Mouse (Mus musculus) MEL (cell line): Measurements from ENCODE around the gene Rhbdl1. TPM values are rescaled to one million over a fixed set of nuclear protein-coding genes. Genes with fewer than 3 reads are reported as not detected.

ENCODE experiments used
- DNase-seq: peaks from one replicate; pipeline ENCODE4 v3.0.0; 2011; ENCODE audit warnings: low read depth, low spot score
- H3K27ac ChIP-seq: 2 replicates; pipeline ENCODE4 v1.5.1; 2012; ENCODE audit warnings: low read depth, mild to moderate bottlenecking, control low read depth, low read length, moderate library complexity; ENCODE audit not compliant: control insufficient read depth
- H3K27me3 ChIP-seq, 2 experiments: fragments of 150-350 bp in 1 of 2; sonication (generic) in 1 of 2; 2 replicates each; pipeline ENCODE4 v1.6.1; 2012; ENCODE audit warnings: low read length in 2 of 2, mild to moderate bottlenecking in 2 of 2, improper control_type of control experiment in 1 of 2, moderate library complexity in 1 of 2; ENCODE audit not compliant: insufficient read depth in 2 of 2, control insufficient read depth in 1 of 2
- H3K36me3 ChIP-seq, 2 experiments: 2 replicates each; pipeline ENCODE4 v1.6.1; 2012 to 2014; ENCODE audit warnings: low read length in 2 of 2, improper control_type of control experiment in 1 of 2, inconsistent platforms in 1 of 2, mild to moderate bottlenecking in 1 of 2; ENCODE audit not compliant: insufficient read depth in 2 of 2, control insufficient read depth in 1 of 2
- H3K4me1 ChIP-seq, 2 experiments: fragments of 150-350 bp in 1 of 2; sonication (generic) in 1 of 2; 2 replicates each; pipeline ENCODE4 v1.6.1; 2012; ENCODE audit warnings: low read length in 2 of 2, improper control_type of control experiment in 1 of 2, mild to moderate bottlenecking in 1 of 2; ENCODE audit not compliant: insufficient read depth in 2 of 2, control insufficient read depth in 1 of 2
- H3K4me3 ChIP-seq, 2 experiments: fragments of 150-350 bp in 1 of 2; sonication (generic) in 1 of 2; 2 replicates each; pipeline ENCODE4 v1.5.1; 2012; ENCODE audit warnings: low read depth in 2 of 2, low read length in 2 of 2, mild to moderate bottlenecking in 2 of 2, moderate library complexity in 2 of 2, control low read depth in 1 of 2, improper control_type of control experiment in 1 of 2; ENCODE audit not compliant: control insufficient read depth in 1 of 2, insufficient read depth in 1 of 2
- H3K79me2 ChIP-seq: 2 replicates; pipeline ENCODE4 v1.6.1; 2012; ENCODE audit warnings: mild to moderate bottlenecking, low read length, moderate library complexity; ENCODE audit not compliant: control insufficient read depth, poor library complexity, insufficient read depth
- H3K9ac ChIP-seq: 2 replicates; pipeline ENCODE4 v1.6.1; 2012; ENCODE audit warnings: low read depth, mild to moderate bottlenecking, control low read depth, low read length, moderate library complexity; ENCODE audit not compliant: control insufficient read depth, poor library complexity, severe bottlenecking
- H3K9me3 ChIP-seq: fragments of 150-350 bp; sonication (generic); replicated peaks from 2 replicates; pipeline ENCODE4 v1.6.1; 2012; ENCODE audit warnings: mild to moderate bottlenecking, low read length, improper control_type of control experiment, moderate library complexity; ENCODE audit not compliant: insufficient read depth
- CTCF ChIP-seq, 3 experiments: IDR thresholded peaks in 2 of 3; conservative IDR thresholded peaks in 1 of 3; 2 replicates each; pipeline ENCODE4 v1.5.1; 2011 to 2012; ENCODE audit warnings: low read length in 3 of 3, low read depth in 2 of 3, mild to moderate bottlenecking in 2 of 3, improper control_type of control experiment in 1 of 3, inconsistent platforms in 1 of 3, mixed read lengths in 1 of 3, moderate library complexity in 1 of 3; ENCODE audit not compliant: control insufficient read depth in 1 of 3, insufficient read depth in 1 of 3, poor library complexity in 1 of 3, severe bottlenecking in 1 of 3
- E2F4 ChIP-seq: IDR thresholded peaks from 2 replicates; pipeline ENCODE4 v1.6.1; 2011; ENCODE audit warnings: low read depth, low read length, improper control_type of control experiment, borderline replicate concordance
- ETS1 ChIP-seq: IDR thresholded peaks from 2 replicates; pipeline ENCODE4 v1.6.1; 2012; ENCODE audit warnings: low read depth, mild to moderate bottlenecking, inconsistent platforms, low read length, improper control_type of control experiment, moderate library complexity
- JUND ChIP-seq: IDR thresholded peaks from 2 replicates; pipeline ENCODE4 v1.6.1; 2011; ENCODE audit warnings: low read depth, mild to moderate bottlenecking, improper control_type of control experiment, low read length
- MAZ ChIP-seq: IDR thresholded peaks from 2 replicates; pipeline ENCODE4 v1.6.1; 2012; ENCODE audit warnings: low read depth, mild to moderate bottlenecking, inconsistent platforms, low read length, improper control_type of control experiment
- MEF2A ChIP-seq: IDR thresholded peaks from 2 replicates; pipeline ENCODE4 v1.6.1; 2014; ENCODE audit warnings: low read depth, mild to moderate bottlenecking, inconsistent platforms, low read length, improper control_type of control experiment; ENCODE audit not compliant: poor library complexity, insufficient replicate concordance, severe bottlenecking; ENCODE audit errors: extremely low read depth
- MXI1 ChIP-seq: IDR thresholded peaks from 2 replicates; pipeline ENCODE4 v1.6.1; 2011; ENCODE audit warnings: mild to moderate bottlenecking, low read depth, low read length, improper control_type of control experiment
- NRF1 ChIP-seq: IDR thresholded peaks from 2 replicates; pipeline ENCODE4 v1.6.1; 2014; ENCODE audit warnings: low read depth, mild to moderate bottlenecking, inconsistent platforms, low read length, improper control_type of control experiment, moderate library complexity; ENCODE audit not compliant: poor library complexity, insufficient read depth, severe bottlenecking
- RAD21 ChIP-seq: IDR thresholded peaks from 2 replicates; pipeline ENCODE4 v1.6.1; 2011; ENCODE audit warnings: mild to moderate bottlenecking, low read depth, low read length, improper control_type of control experiment
- RCOR1 ChIP-seq: IDR thresholded peaks from 2 replicates; pipeline ENCODE4 v1.6.1; 2012; ENCODE audit warnings: low read depth, mild to moderate bottlenecking, inconsistent platforms, low read length, improper control_type of control experiment
- SMC3 ChIP-seq: IDR thresholded peaks from 2 replicates; pipeline ENCODE4 v1.6.1; 2011; ENCODE audit warnings: low read depth, low read length, improper control_type of control experiment
- TCF12 ChIP-seq: IDR thresholded peaks from 2 replicates; pipeline ENCODE4 v1.6.1; 2014; ENCODE audit warnings: low read depth, mild to moderate bottlenecking, inconsistent platforms, low read length, improper control_type of control experiment, moderate library complexity
- USF2 ChIP-seq, 2 experiments: IDR thresholded peaks; 2 replicates each; pipeline ENCODE4 v1.6.1; 2011 to 2012; ENCODE audit warnings: improper control_type of control experiment in 2 of 2, low read length in 2 of 2, borderline replicate concordance in 1 of 2, inconsistent platforms in 1 of 2, low read depth in 1 of 2, mild to moderate bottlenecking in 1 of 2; ENCODE audit not compliant: insufficient read depth in 1 of 2
- ZC3H11A ChIP-seq: IDR thresholded peaks from 2 replicates; pipeline ENCODE4 v1.6.1; 2012; ENCODE audit warnings: low read depth, mild to moderate bottlenecking, inconsistent platforms, low read length, improper control_type of control experiment
- ZKSCAN1 ChIP-seq: IDR thresholded peaks from 2 replicates; pipeline ENCODE4 v1.6.1; 2012; ENCODE audit warnings: low read depth, mild to moderate bottlenecking, inconsistent platforms, low read length, improper control_type of control experiment, moderate library complexity
- ZMIZ1 ChIP-seq: IDR thresholded peaks from 2 replicates; pipeline ENCODE4 v1.6.1; 2012; ENCODE audit warnings: low read depth, mild to moderate bottlenecking, inconsistent platforms, low read length, improper control_type of control experiment, moderate library complexity
- ZNF384 ChIP-seq: IDR thresholded peaks from 2 replicates; pipeline ENCODE4 v1.6.1; 2012; ENCODE audit warnings: low read depth, mild to moderate bottlenecking, inconsistent platforms, low read length, improper control_type of control experiment
- polyA plus RNA-seq, 2 experiments: library from polyadenylated mRNA; stranded (reverse) in 1 of 2; unstranded in 1 of 2; fragments of >175 nt in 1 of 2; fragments of >200 nt in 1 of 2; gene quantifications; 2 replicates each; pipeline versions ENCODE4 v1.2.1 to v1.2.4; 2012; ENCODE audit warnings: low replicate concordance in 2 of 2, low read depth in 1 of 2; ENCODE audit not compliant: insufficient read length in 2 of 2, insufficient read depth in 1 of 2, missing spikeins in 1 of 2
- total RNA-seq: library from RNA; depleted of rRNA; stranded (reverse); fragments of 300-350 nt; gene quantifications from 2 replicates; pipeline ENCODE4 v1.2.3, GENCODE M21; 2012

Gene Rhbdl1
- total and polyA plus RNA-seq, 3 experiments = 1.4 to 4.0 TPM; not detected in 1

DNA sequence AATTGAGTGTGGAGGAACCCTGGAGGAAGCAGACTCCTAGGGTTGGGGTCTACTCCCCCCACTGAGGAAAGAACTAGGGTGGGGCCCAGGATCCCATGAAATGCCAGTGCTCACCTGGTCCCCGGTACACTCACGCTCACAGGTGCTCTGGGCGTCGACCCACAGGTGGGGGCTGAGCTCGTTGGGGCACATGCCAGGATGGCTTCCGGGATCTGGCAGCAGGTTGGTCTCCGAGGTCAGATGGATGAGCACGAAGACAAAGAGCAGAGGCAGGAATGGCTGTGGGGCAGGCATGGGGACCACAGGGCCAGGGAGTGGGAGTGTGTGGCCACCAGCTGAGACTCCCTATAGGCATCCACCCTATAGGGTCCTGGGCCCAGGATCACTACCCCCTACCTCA is 42.7 kb upstream of the Rhbdl1 start:
- Histone ChIP-seq H3K36me3 (peaks cover 0 to 7% of the 10 kb centered on the region in 2 experiments; a peak in 2 of 4 replicates), H3K9ac (no peak overlapping the region), H3K4me1 (peaks cover 0 to 14% of the 10 kb centered on the region in 2 experiments; a peak in 2 of 4 replicates), H3K79me2 (peaks cover 6% of the 10 kb centered on the region; the same call in 1 of the 2 replicates), H3K27ac (no peak overlapping the region), H3K9me3 (no peaks in the 10 kb centered on the region), H3K4me3 (no peak overlapping the region), H3K27me3 (no peaks in the 10 kb centered on the region)
- no peak for TF ChIP-seq JUND
- TF ChIP-seq RAD21 = no peak
- DNase-seq = no peak

GRCm38 (mm10) chr17:25879261-25879660 is 42.2 kb upstream of the Rhbdl1 start:
- H3K27me3 ChIP-seq = no peaks in the 10 kb centered on the region
- TF ChIP-seq NRF1 (no peak), CTCF (IDR thresholded peaks at IDR 0.05 in 2 of 3, conservative IDR thresholded peaks at IDR 0.05 in 1 of 3; ENCODE audit: control insufficient read depth in 1 of 3, insufficient read depth in 1 of 3, low read depth in 2 of 3, low read length in 3 of 3, poor library complexity in 1 of 3, severe bottlenecking in 1 of 3) (peak; percentile 59 to 67 (median 64))
- no peak overlapping the region for H3K4me3 ChIP-seq
- DNase-seq = peak; percentile 44
- H3K4me1 ChIP-seq = peaks cover 0 to 14% of the 10 kb centered on the region in 2 experiments; a peak in 2 of 4 replicates
- H3K9ac ChIP-seq = no peak overlapping the region
- peaks cover 0 to 7% of the 10 kb centered on the region in 2 experiments; a peak in 2 of 4 replicates for H3K36me3 ChIP-seq
- no peaks in the 10 kb centered on the region for H3K9me3 ChIP-seq
- peaks cover 6% of the 10 kb centered on the region; the same call in 1 of the 2 replicates for H3K79me2 ChIP-seq
- H3K27ac ChIP-seq = no peak overlapping the region

- peaks cover 2 to 19% of the 10 kb centered on the region in 2 experiments; a peak in 3 of 4 replicates for H3K4me1 ChIP-seq
- H3K9ac ChIP-seq = no peak overlapping the region
- TF ChIP-seq E2F4 (no peak), MXI1 (no peak), ZKSCAN1 (no peak), MAZ (no peak), CTCF (IDR thresholded peaks at IDR 0.05 in 2 of 3, conservative IDR thresholded peaks at IDR 0.05 in 1 of 3; ENCODE audit: control insufficient read depth in 1 of 3, insufficient read depth in 1 of 3, low read depth in 2 of 3, low read length in 3 of 3, poor library complexity in 1 of 3, severe bottlenecking in 1 of 3) (no peak), ZNF384 (no peak), USF2 (IDR thresholded peaks at IDR 0.05; ENCODE audit: borderline replicate concordance in 1 of 2, insufficient read depth in 1 of 2, low read depth in 1 of 2, low read length in 2 of 2) (no peak), ZC3H11A (no peak), ETS1 (no peak), TCF12 (no peak), RCOR1 (no peak), ZMIZ1 (no peak), RAD21 (no peak), MEF2A (no peak), SMC3 (no peak)
- H3K79me2 ChIP-seq = peaks cover 6% of the 10 kb centered on the region; the same call in 1 of the 2 replicates
- no peak overlapping the region for H3K27ac ChIP-seq
- H3K27me3 ChIP-seq = no peaks in the 10 kb centered on the region
- peaks cover 0 to 7% of the 10 kb centered on the region in 2 experiments; a peak in 2 of 4 replicates for H3K36me3 ChIP-seq
- no peak for DNase-seq
- no peaks in the 10 kb centered on the region for H3K9me3 ChIP-seq
- no peak overlapping the region for H3K4me3 ChIP-seq
These were observed 41.6 kb upstream of the Rhbdl1 start for GRCm38 (mm10) chr17:25878611-25879180.
